Mouse (Mus musculus) cortical plate, adult 2 months (tissue): ENCODE data around the gene Ppm1b. TPM values are rescaled to one million over a fixed set of nuclear protein-coding genes. Genes with fewer than 3 reads are reported as not detected.

Experiments
- H3K27ac ChIP-seq: fragments of 200-500 bp; 2 replicates; pipeline ENCODE4 v1.5.1; 2012; ENCODE audit warnings: low read length, control low read depth, inconsistent platforms; ENCODE audit not compliant: insufficient read depth
- H3K4me1 ChIP-seq: fragments of 200-500 bp; 2 replicates; pipeline ENCODE4 v1.6.1; 2011; ENCODE audit warnings: low read length; ENCODE audit not compliant: control insufficient read depth, insufficient read depth
- H3K4me3 ChIP-seq: fragments of 200-500 bp; 2 replicates; pipeline ENCODE4 v1.5.1; 2011; ENCODE audit warnings: mild to moderate bottlenecking, low read length, control low read depth; ENCODE audit not compliant: insufficient read depth
- CTCF ChIP-seq: fragments of 200-500 bp; IDR thresholded peaks from 2 replicates; pipeline ENCODE4 v1.5.1; 2011; ENCODE audit warnings: mild to moderate bottlenecking, control low read depth, low read length; ENCODE audit not compliant: insufficient read depth; ENCODE audit errors: extremely low read depth
- POLR2A ChIP-seq: fragments of 200-500 bp; IDR thresholded peaks from 2 replicates; pipeline ENCODE4 v1.6.1; 2011; ENCODE audit warnings: mild to moderate bottlenecking, low read length, control low read depth; ENCODE audit not compliant: insufficient read depth; ENCODE audit errors: extremely low read depth
- polyA plus RNA-seq: library from polyadenylated mRNA; depleted of rRNA; stranded (reverse); fragments of >200 nt; gene quantifications from 2 replicates; pipeline ENCODE4 v1.2.3, GENCODE M21; 2012

Ppm1b gene
- polyA plus RNA-seq, 1 experiment: 91.4 TPM

- no peak overlapping the region for H3K4me3 ChIP-seq
These were observed 9.7 kb downstream of the Ppm1b start for GRCm38 (mm10) chr17:84966231-84966630.

GRCm38 (mm10) chr17:84967045-84967444 lies 10.5 kb downstream of the Ppm1b start:
- no peak overlapping the region for H3K4me3 ChIP-seq
- no peak overlapping the region for H3K27ac ChIP-seq
- H3K4me1 ChIP-seq: no peaks in the 10 kb centered on the region; the same call in 1 of the 2 replicates
- TF ChIP-seq POLR2A (no peak), CTCF (0 out of 2 replicates have a peak, but pooled peaks have one; percentile 3)

More at GRCm38 (mm10) chr17:84966231-84966630, 9.7 kb downstream of the Ppm1b start:
- TF ChIP-seq CTCF (no peak), POLR2A (no peak)
- Histone ChIP-seq H3K27ac (no peak overlapping the region), H3K4me1 (no peaks in the 10 kb centered on the region; the same call in 1 of the 2 replicates)

GRCm38 (mm10) chr17:84969916-84970315 lies 13.4 kb downstream of the Ppm1b start:
- TF ChIP-seq POLR2A (no peak), CTCF (no peak)
- Histone ChIP-seq H3K4me3 (no peak overlapping the region), H3K4me1 (no peaks in the 10 kb centered on the region; the same call in 1 of the 2 replicates), H3K27ac (no peak overlapping the region)

GRCm38 (mm10) chr17:84981721-84982120 lies 25.2 kb downstream of the Ppm1b start:
- Histone ChIP-seq H3K27ac (no peak overlapping the region), H3K4me1 (peaks cover 10% of the 10 kb centered on the region), H3K4me3 (no peak overlapping the region)
- TF ChIP-seq POLR2A (no peak), CTCF (no peak)

GRCm38 (mm10) chr17:84982735-84983134 lies 26.2 kb downstream of the Ppm1b start:
- no peak for TF ChIP-seq CTCF
- TF ChIP-seq POLR2A: no peak
- H3K4me3 ChIP-seq: no peak overlapping the region
- peaks cover 12% of the 10 kb centered on the region for H3K4me1 ChIP-seq
- H3K27ac ChIP-seq: no peak overlapping the region

- no peak overlapping the region for H3K27ac ChIP-seq
- peaks cover 19% of the 10 kb centered on the region for H3K4me1 ChIP-seq
- no peak for TF ChIP-seq POLR2A
- no peak for TF ChIP-seq CTCF
- H3K4me3 ChIP-seq: no peak overlapping the region
These were observed 29.8 kb downstream of the Ppm1b start for GRCm38 (mm10) chr17:84986368-84986767.

GRCm38 (mm10) chr17:84987834-84988410 lies 31.4 kb downstream of the Ppm1b start:
- no peak overlapping the region for H3K27ac ChIP-seq
- TF ChIP-seq POLR2A: no peak
- TF ChIP-seq CTCF: no peak
- H3K4me1 ChIP-seq: peaks cover 19% of the 10 kb centered on the region

GRCm38 (mm10) chr17:84988514-84988913 lies 32.0 kb downstream of the Ppm1b start:
- H3K4me1 ChIP-seq: peaks cover 19% of the 10 kb centered on the region
- no peak for TF ChIP-seq POLR2A
- no peak for TF ChIP-seq CTCF
- H3K4me3 ChIP-seq: no peak overlapping the region

More at GRCm38 (mm10) chr17:84987834-84988410, 31.4 kb downstream of the Ppm1b start:
- no peak overlapping the region for H3K4me3 ChIP-seq

GRCm38 (mm10) chr17:84995844-84996243 lies 39.3 kb downstream of the Ppm1b start:
- H3K4me3 ChIP-seq: no peak overlapping the region
- peaks cover 11% of the 10 kb centered on the region for H3K4me1 ChIP-seq
- TF ChIP-seq POLR2A (no peak), CTCF (no peak)
- no peak overlapping the region for H3K27ac ChIP-seq

More at GRCm38 (mm10) chr17:84988514-84988913, 32.0 kb downstream of the Ppm1b start:
- H3K27ac ChIP-seq: no peak overlapping the region

GRCm38 (mm10) chr17:84997639-84998038 lies 41.1 kb downstream of the Ppm1b start:
- Histone ChIP-seq H3K4me3 (no peak overlapping the region), H3K27ac (no peak overlapping the region), H3K4me1 (peaks cover 11% of the 10 kb centered on the region)
- TF ChIP-seq POLR2A: no peak
- TF ChIP-seq CTCF: no peak
